Mouse (Mus musculus): Measurements from ENCODE around the gene Gja6. TPM values are rescaled to one million over a fixed set of nuclear protein-coding genes. Genes with fewer than 3 reads are reported as not detected.
A peak's percentile ranks its signal among the peaks of the same experiment; 100 is the strongest.

Gene Gja6
- total and polyA plus RNA-seq, 3 experiments = 0.10 to 0.12 TPM; not detected in 1

DNA sequence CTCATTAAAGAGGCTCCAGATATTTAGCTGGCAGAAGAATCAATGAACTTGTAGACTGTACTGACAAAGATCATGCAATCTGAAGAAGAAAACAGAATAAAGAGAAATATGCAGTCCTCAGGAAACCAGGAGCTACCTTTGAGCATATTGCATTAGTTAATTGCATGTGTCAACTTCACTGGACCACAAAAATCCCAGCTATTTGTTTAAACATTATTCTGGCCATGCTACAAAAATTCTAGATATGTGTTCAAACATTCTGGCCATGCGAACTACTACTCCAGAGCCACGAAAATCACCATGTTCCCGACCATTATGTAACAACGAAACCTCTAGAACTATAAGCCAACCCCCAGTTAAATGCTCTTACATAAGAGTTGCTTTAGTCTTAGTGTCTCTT, 37.9 kb upstream of the Gja6 start:
- no peaks in the 10 kb centered on the region for H3K27me3 ChIP-seq (ENCODE audit: control insufficient read depth in 1 of 2, insufficient read depth in 2 of 2, low read length in 2 of 2)
- H3K9ac ChIP-seq (ENCODE audit: control insufficient read depth, low read depth, low read length, poor library complexity, severe bottlenecking) = no peak overlapping the region
- H3K27ac ChIP-seq (ENCODE audit: control insufficient read depth, low read depth, low read length) = no peak overlapping the region
- no peaks in the 10 kb centered on the region for H3K4me1 ChIP-seq (ENCODE audit: control insufficient read depth in 1 of 2, insufficient read depth in 2 of 2, low read length in 2 of 2)
- no peak for TF ChIP-seq TAL1 (IDR thresholded peaks at IDR 0.05; ENCODE audit: low read length)
- no peak for TF ChIP-seq POLR2AphosphoS2 (IDR thresholded peaks at IDR 0.05; ENCODE audit: low read length)
- TF ChIP-seq USF2 (IDR thresholded peaks at IDR 0.05; ENCODE audit: borderline replicate concordance in 1 of 2, insufficient read depth in 1 of 2, low read depth in 1 of 2, low read length in 2 of 2) = no peak
- no peak for TF ChIP-seq KAT2A (conservative IDR thresholded peaks at IDR 0.05; ENCODE audit: low read depth, low read length)
- TF ChIP-seq E2F4 (IDR thresholded peaks at IDR 0.05; ENCODE audit: borderline replicate concordance, low read depth, low read length) = no peak
- no peak for TF ChIP-seq RCOR1 (IDR thresholded peaks at IDR 0.05; ENCODE audit: low read depth, low read length)
- TF ChIP-seq EP300 (IDR thresholded peaks at IDR 0.05; ENCODE audit: low read depth in 1 of 2, low read length in 2 of 2) = no peak
- TF ChIP-seq MXI1 (IDR thresholded peaks at IDR 0.05; ENCODE audit: low read depth, low read length) = no peak
- no peak for TF ChIP-seq RAD21 (IDR thresholded peaks at IDR 0.05; ENCODE audit: low read depth, low read length)
- no peak for TF ChIP-seq UBTF (IDR thresholded peaks at IDR 0.05; ENCODE audit: borderline replicate concordance, insufficient read depth, low read depth, low read length)
- no peak for TF ChIP-seq CTCF (IDR thresholded peaks at IDR 0.05 in 2 of 3, conservative IDR thresholded peaks at IDR 0.05 in 1 of 3; ENCODE audit: control insufficient read depth in 1 of 3, insufficient read depth in 1 of 3, low read depth in 2 of 3, low read length in 3 of 3, poor library complexity in 1 of 3, severe bottlenecking in 1 of 3)
- no peak for TF ChIP-seq CHD1 (IDR thresholded peaks at IDR 0.05; ENCODE audit: low read depth, low read length)
- TF ChIP-seq ZMIZ1 (IDR thresholded peaks at IDR 0.05; ENCODE audit: low read depth, low read length) = no peak
- no peak for TF ChIP-seq CHD2 (IDR thresholded peaks at IDR 0.05; ENCODE audit: low read length)
- no peak for TF ChIP-seq TCF12 (IDR thresholded peaks at IDR 0.05; ENCODE audit: low read depth, low read length)
- no peak for TF ChIP-seq GATA1 (IDR thresholded peaks at IDR 0.05; ENCODE audit: low read depth, low read length)
- no peak for TF ChIP-seq ELF1 (IDR thresholded peaks at IDR 0.05; ENCODE audit: low read depth, low read length)
- no peak for TF ChIP-seq SMC3 (IDR thresholded peaks at IDR 0.05; ENCODE audit: low read depth, low read length)
- no peak for TF ChIP-seq ZC3H11A (IDR thresholded peaks at IDR 0.05; ENCODE audit: low read depth, low read length)
- TF ChIP-seq NELFE (IDR thresholded peaks at IDR 0.05; ENCODE audit: low read depth, low read length) = no peak
- no peak for DNase-seq (ENCODE audit: low read depth, low spot score)
- no peak overlapping the region for H3K4me3 ChIP-seq (ENCODE audit: control insufficient read depth in 1 of 2, insufficient read depth in 1 of 2, low read depth in 2 of 2, low read length in 2 of 2)
- H3K9me3 ChIP-seq (replicated peaks; ENCODE audit: insufficient read depth, low read length) = no peaks in the 10 kb centered on the region
- no peaks in the 10 kb centered on the region for H3K79me2 ChIP-seq (ENCODE audit: control insufficient read depth, insufficient read depth, low read length, poor library complexity)
- no peaks in the 10 kb centered on the region for H3K36me3 ChIP-seq (ENCODE audit: control insufficient read depth in 1 of 2, insufficient read depth in 2 of 2, low read length in 2 of 2)

DNA sequence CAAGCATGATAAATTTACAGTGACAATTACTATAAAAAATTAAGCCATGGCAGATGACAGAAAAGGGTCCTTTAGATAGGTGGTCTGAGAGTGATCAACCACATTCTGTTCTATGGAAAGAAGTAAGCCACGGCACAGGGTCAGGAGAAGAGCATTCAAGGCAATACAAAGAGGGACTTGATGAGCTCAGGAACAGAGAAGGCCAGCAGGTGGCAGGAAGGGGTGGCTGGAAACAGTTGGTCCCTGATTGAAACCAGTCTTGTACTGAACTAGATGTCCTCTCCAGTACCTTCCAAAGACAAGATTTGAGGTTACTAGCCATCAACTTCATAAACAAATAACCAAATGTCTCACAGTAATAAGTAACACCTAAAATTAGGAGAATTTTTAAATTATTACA, 28.7 kb upstream of the Gja6 start:
- Histone ChIP-seq H3K27me3 (ENCODE audit: control insufficient read depth in 1 of 2, insufficient read depth in 2 of 2, low read length in 2 of 2) (no peaks in the 10 kb centered on the region), H3K4me3 (ENCODE audit: control insufficient read depth in 1 of 2, insufficient read depth in 1 of 2, low read depth in 2 of 2, low read length in 2 of 2) (no peak overlapping the region), H3K36me3 (ENCODE audit: control insufficient read depth in 1 of 2, insufficient read depth in 2 of 2, low read length in 2 of 2) (no peaks in the 10 kb centered on the region; a peak in 1 of 4 replicates), H3K27ac (ENCODE audit: control insufficient read depth, low read depth, low read length) (no peak overlapping the region), H3K9me3 (replicated peaks; ENCODE audit: insufficient read depth, low read length) (no peaks in the 10 kb centered on the region), H3K79me2 (ENCODE audit: control insufficient read depth, insufficient read depth, low read length, poor library complexity) (no peaks in the 10 kb centered on the region), H3K4me1 (ENCODE audit: control insufficient read depth in 1 of 2, insufficient read depth in 2 of 2, low read length in 2 of 2) (peaks cover 0 to 2% of the 10 kb centered on the region in 2 experiments; a peak in 1 of 4 replicates), H3K9ac (ENCODE audit: control insufficient read depth, low read depth, low read length, poor library complexity, severe bottlenecking) (no peak overlapping the region)
- TF ChIP-seq USF1 (IDR thresholded peaks at IDR 0.05; ENCODE audit: low read depth, low read length) (no peak), CTCF (IDR thresholded peaks at IDR 0.05 in 2 of 3, conservative IDR thresholded peaks at IDR 0.05 in 1 of 3; ENCODE audit: control insufficient read depth in 1 of 3, insufficient read depth in 1 of 3, low read depth in 2 of 3, low read length in 3 of 3, poor library complexity in 1 of 3, severe bottlenecking in 1 of 3) (peak; percentile 9 to 35 (median 20); a peak in 3 of 6 replicates), SMC3 (IDR thresholded peaks at IDR 0.05; ENCODE audit: low read depth, low read length) (peak; percentile 36; the same call in 1 of the 2 replicates), RCOR1 (IDR thresholded peaks at IDR 0.05; ENCODE audit: low read depth, low read length) (no peak)
- peak; percentile 39 for DNase-seq (ENCODE audit: low read depth, low spot score)

All from MEL (cell line).